Mouse (Mus musculus) adrenal gland, postnatal 10 days (tissue): ENCODE data around the gene Cyth3. TPM values are rescaled to one million over a fixed set of nuclear protein-coding genes. Genes with fewer than 3 reads are reported as not detected.

Source experiments
- DNase-seq: peaks from one replicate; pipeline ENCODE4 v3.0.0; 2021; ENCODE audit warnings: mixed read lengths
- long read RNA-seq, 2 experiments: library from polyadenylated mRNA; stranded (forward); transcript quantifications; one replicate each; pipeline ENCODE4 v2.0.0; 2021
- total RNA-seq, 2 experiments: library from RNA; stranded (reverse); gene quantifications; 2 replicates each; pipeline ENCODE4 v1.2.3; 2021

Cyth3 gene
- 100 to 1,000 TPM; 123 to 151 TPM for total RNA-seq
- long read RNA-seq, experiment 1, full-length matches to known transcripts = 84 of 132 reads
- long read RNA-seq, experiment 1, partial matches to known transcripts = 40 of 132 reads
- long read RNA-seq, experiment 1, other reads (novel, unspliced or antisense) = 8 of 132 reads
- long read RNA-seq, experiment 2, transcript Cyth3-202 (13 exons, 3,738 nt) = major isoform, 91 of 129 reads
- long read RNA-seq, experiment 2, partial matches to known transcripts = 23 of 129 reads
- long read RNA-seq, experiment 2, other reads (novel, unspliced or antisense) = 15 of 129 reads

- peak; percentile 98 for DNase-seq
Measured at GRCm38 (mm10) chr5:143621893-143622622, at the start of gene Cyth3. Cyth3 (plus strand) TSS chr5:143622447.

- DNase-seq = no peak
Measured at GRCm38 (mm10) chr5:143573067-143573466, 49.2 kb upstream of the Cyth3 start.

- no peak for DNase-seq
Measured at GRCm38 (mm10) chr5:143574261-143575178, 47.7 kb upstream of the Cyth3 start.

- DNase-seq = no peak
Measured at GRCm38 (mm10) chr5:143579537-143580203, 42.6 kb upstream of the Cyth3 start.

- DNase-seq = no peak
Measured at GRCm38 (mm10) chr5:143580982-143581381, 41.3 kb upstream of the Cyth3 start.

GRCm38 (mm10) chr5:143581874-143582273 is 40.4 kb upstream of the Cyth3 start:
- no peak for DNase-seq

GRCm38 (mm10) chr5:143583081-143583480 is 39.2 kb upstream of the Cyth3 start:
- DNase-seq = no peak

- DNase-seq = no peak
Measured at GRCm38 (mm10) chr5:143584982-143585381, 37.3 kb upstream of the Cyth3 start.

GRCm38 (mm10) chr5:143586386-143586785 is 35.9 kb upstream of the Cyth3 start:
- no peak for DNase-seq

GRCm38 (mm10) chr5:143589108-143589507 is 33.1 kb upstream of the Cyth3 start:
- peak; percentile 38 for DNase-seq

- no peak for DNase-seq
Measured at GRCm38 (mm10) chr5:143592926-143593325, 29.3 kb upstream of the Cyth3 start.

- DNase-seq = no peak
Measured at GRCm38 (mm10) chr5:143593563-143594146, 28.6 kb upstream of the Cyth3 start.

- peak; percentile 45 for DNase-seq
Measured at GRCm38 (mm10) chr5:143594291-143595065, 27.8 kb upstream of the Cyth3 start.

GRCm38 (mm10) chr5:143602051-143602450 is 20.2 kb upstream of the Cyth3 start:
- DNase-seq = peak; percentile 62

GRCm38 (mm10) chr5:143604157-143604774 is 18.0 kb upstream of the Cyth3 start:
- no peak for DNase-seq

GRCm38 (mm10) chr5:143606756-143607155 is 15.5 kb upstream of the Cyth3 start:
- no peak for DNase-seq

GRCm38 (mm10) chr5:143608175-143608574 is 14.1 kb upstream of the Cyth3 start:
- no peak for DNase-seq

GRCm38 (mm10) chr5:143611954-143612353 is 10.3 kb upstream of the Cyth3 start:
- DNase-seq = no peak

- DNase-seq = no peak
Measured at GRCm38 (mm10) chr5:143613265-143613664, 9.0 kb upstream of the Cyth3 start.

- no peak for DNase-seq
Measured at GRCm38 (mm10) chr5:143614519-143614918, 7.7 kb upstream of the Cyth3 start.
